Mouse (Mus musculus) stomach, postnatal 0 days (tissue): ENCODE data around the gene Gm5148.

ENCODE experiments used
- CTCF ChIP-seq: IDR thresholded peaks from 2 replicates; pipeline ENCODE4 v1.5.1; 2016; ENCODE audit warnings: antibody characterized with exemption, low read depth, mild to moderate bottlenecking, moderate library complexity
- EP300 ChIP-seq: optimal IDR thresholded peaks from 2 replicates; pipeline ENCODE3; 2016; ENCODE audit warnings: antibody characterized with exemption

DNA sequence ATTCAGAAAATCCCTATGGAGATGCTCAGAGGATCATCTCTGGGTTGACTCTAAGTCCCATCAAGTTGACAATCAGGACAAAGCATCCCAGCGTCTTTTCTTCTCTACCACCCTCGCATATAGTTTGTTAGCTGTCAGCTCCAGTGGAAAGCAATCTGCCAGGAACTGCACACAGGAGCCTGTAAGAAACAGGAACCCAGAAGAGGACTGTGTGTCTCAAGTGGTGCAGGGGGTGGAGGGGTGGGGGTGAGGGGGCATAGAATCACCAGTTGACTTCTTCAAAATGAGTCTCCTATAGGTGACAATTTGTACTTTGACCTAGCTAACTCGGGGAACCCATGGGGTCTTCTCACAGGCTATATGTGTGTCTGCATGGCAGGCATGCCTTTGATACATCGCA is 12.7 kb downstream of the Gm5148 start:
- TF ChIP-seq CTCF (no peak), EP300 (no peak)
